Mouse (Mus musculus) 416B (cell line): ENCODE results near the gene Gtdc1.
"Not testable (repeated sequence)": the region's sequence is repeated elsewhere in the genome, so short reads cannot be mapped to it uniquely, and the experiment has no call there.

Source experiments
- DNase-seq: peaks from one replicate; pipeline ENCODE4 v3.0.0; 2011; ENCODE audit warnings: low read depth

Gene Gtdc1

DNA sequence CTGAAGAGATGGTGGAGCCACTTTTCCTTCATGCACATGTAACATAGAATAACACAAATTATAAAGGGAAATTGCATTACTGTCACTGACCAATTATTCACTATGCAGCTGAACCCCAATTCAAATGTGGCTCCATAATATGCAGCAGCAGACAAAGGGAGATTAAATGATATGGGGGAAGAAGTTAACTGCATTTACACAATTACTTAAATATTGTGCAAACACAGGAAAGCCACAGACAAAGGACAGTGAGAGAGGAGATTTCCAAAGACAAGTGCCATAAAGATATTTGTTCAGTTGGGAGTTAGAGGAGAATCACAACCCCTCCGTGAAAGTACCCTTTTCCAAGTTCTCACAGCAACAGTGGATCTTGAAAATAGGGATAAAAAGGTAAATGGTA, 163.6 kb downstream of the Gtdc1 start:
- DNase-seq: peak; percentile 70

DNA sequence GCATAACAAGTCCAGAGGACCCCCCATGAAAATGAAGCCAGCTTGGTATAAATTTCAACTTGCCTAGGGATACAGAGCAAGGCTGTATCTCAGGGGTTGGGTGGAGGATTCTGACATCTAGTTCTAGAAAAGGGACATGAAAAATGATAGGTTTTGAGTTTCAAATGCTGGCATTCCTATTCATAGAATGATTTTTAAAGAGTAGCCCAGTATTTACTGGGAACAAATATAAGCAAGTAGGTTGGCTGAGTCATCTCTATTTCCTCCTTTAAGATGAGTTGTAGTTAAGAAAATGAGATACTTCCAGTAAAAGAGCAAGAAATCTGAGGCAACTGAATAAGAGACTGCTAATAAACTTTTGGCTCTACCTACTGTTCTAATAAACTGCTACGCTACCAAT, 190.8 kb downstream of the Gtdc1 start:
- DNase-seq: peak; percentile 41

DNA sequence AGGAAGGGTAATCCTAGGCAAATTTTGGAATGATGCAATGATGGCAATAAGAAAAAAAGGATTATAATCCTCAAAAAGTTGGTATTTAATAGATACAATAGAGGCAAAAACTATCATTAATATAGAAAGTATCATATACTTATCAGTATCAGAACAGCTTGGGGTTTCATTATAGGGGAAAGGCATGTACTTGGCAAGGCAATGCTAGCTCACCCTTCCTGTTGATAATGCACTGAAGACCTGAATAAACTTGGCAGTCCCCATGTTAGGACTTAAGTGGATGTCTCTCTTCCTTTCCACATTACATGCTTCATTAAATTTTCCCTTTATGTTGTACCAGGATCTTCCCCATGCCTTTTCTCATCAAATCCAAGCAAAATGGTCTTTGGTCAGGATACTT, 206.0 kb downstream of the Gtdc1 start:
- no peak for DNase-seq

DNA sequence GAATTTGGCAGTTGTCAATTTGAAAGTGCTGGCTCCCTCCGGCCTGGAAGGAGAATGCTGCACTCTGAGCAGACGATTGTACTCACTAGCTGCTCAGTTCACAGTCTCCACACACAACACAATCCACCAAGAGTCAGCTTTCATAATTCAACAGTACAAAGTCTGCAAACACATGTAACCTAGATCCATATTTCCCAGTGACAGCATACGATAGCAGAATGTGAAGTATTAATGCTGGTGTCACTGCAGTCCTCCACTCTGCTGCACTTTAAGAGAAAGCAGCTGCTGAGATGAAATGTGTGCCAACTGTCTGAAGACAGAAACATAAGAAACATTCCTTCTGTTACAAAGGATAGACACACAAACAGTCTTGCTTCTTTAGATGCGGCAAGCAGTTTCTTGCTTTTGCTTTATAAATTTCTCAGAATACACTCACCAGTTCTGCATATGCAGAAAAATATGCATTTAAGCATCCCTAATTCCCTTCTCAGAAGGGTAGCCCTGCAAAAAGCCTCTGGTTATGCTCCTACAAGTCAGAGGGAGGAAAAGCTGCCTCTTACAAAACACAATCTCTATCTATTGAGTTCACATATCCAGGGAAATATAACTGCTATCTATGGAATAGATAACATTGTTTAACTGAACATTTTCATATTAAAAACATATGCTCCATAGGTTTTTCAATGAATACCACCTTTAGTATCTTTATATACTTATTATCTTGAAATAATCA, 221.4 kb downstream of the Gtdc1 start:
- DNase-seq: no peak

DNA sequence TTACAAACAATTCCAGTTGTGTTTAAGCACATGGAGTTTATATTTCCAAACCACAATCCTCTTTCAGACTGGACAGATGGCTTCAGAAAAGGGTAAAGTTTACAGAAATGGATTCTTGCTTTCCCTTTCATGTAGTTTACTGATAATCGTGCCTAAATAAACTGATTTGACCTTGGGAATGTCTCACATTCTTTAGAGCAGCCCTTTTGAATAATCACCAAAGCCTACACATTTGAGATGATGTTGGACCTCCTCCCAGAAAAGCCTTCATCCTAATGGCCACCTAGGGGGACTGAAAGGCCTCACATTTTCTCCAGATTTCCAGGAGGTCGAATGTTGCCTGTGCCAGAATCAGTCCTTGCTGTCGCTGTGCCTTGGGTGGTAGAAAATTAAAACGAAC, 227.2 kb downstream of the Gtdc1 start:
- DNase-seq: no peak

DNA sequence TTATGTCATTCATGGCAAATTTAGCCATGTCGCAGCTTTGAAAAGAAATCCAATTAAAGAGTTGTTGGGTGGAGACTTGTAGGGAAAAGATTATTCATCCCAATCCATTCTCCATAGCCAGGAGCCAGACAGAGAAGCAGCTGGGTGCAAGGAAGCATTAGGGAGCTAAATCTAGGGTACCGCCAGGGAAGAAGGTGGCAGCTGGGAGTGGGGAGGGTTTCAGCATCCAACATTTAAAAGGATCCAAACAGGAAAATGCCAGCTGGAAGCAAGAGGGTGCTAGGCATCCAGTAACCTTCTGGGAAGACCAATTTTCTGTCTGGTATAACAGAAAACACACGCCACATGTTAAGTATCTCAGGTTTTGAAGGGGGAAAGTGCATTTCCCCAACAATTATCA, 231.0 kb downstream of the Gtdc1 start:
- DNase-seq: no peak

DNA sequence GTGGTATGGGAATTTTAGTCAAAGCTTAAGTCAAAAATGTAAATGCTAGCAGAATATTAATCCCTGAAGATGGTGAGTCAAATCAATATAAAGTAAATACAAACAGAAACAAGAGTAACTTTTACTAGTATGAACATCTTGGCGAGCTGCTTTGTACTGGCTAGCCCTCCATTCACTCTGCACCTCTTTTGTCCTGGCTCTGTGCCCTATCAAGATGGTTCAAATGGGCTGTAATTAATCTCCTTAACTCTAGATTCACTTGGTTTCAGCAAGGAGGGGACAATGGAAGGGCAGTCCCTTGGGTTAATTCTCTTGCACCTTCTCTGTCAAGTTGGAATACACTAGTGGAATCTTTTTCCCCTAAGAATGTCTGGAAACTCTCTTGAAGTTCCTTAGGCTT, 233.6 kb downstream of the Gtdc1 start:
- DNase-seq: no peak

DNA sequence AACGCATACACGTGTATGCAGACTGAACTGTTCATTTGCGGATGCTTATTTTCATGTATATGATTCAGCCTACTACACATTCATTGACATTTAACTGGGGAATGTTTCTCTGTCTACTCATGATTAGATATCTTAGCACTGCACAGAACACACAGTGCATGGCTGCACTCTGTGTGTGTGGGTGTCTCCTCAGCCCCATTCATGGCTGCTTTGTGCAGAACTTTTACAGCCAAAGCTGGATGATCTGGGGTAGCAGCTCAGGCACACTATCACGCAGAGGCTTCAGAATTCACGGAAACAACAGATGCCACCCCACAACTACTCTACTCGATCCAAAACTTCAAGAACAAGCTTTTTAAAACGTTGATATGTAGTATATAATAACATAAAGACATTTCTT, 263.4 kb downstream of the Gtdc1 start:
- DNase-seq: no peak

DNA sequence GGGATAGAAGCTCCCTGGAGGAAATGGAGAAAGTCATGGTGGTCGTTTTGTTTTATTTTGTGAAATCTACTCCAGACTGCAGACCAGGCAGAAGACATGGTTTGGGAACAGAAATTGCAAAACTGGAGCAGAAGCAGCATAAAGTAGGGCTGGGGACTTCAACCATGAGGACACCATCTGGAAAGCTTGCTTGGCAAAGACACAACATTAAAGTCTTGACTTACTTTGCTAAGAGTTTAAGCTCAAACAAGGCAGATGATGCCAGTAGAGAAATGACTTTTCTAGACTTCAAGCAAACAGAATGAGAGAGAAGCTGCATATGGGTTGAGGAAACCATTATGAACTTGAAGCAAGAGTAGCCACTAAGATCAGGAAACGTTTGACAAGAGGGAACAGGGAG, 267.6 kb downstream of the Gtdc1 start:
- no peak for DNase-seq

DNA sequence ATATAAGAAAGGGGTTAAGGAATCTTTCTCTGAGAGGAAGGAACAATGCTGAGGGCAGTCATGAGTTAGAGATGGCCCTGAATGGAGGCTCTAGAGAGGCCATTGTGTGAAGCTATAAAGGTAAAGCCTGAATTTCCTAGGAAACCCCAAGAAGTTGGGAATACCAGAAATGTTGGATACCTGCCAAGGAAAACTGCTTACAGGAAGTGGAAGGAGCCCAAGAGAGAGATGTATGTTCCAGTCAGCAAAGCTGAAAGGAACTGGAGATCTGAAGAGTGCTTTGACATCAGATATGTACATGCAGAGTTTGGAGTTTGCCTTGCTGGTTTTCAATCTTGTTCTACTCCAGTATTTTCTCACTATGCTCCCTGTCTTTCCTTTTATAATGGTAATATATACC, 268.4 kb downstream of the Gtdc1 start:
- DNase-seq: no peak

DNA sequence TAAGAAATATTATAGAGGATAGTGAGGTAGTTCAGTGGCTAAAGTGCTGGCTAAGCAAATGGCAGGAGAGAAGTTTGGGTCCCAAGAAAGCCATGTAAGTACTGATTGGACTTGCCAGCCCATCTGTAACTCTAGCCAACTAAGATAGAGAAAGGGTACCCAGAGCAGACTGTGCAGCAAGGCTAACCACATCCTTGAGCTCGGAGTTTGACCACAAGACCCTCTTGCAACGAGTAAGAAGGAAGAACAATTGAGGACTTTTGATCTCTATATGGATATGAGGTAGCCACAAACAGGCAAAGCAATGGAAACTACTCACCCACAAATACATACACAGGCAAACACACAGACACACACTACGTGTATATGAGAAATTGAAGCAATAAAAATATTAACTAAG, 278.9 kb downstream of the Gtdc1 start:
- DNase-seq: peak; percentile 91

DNA sequence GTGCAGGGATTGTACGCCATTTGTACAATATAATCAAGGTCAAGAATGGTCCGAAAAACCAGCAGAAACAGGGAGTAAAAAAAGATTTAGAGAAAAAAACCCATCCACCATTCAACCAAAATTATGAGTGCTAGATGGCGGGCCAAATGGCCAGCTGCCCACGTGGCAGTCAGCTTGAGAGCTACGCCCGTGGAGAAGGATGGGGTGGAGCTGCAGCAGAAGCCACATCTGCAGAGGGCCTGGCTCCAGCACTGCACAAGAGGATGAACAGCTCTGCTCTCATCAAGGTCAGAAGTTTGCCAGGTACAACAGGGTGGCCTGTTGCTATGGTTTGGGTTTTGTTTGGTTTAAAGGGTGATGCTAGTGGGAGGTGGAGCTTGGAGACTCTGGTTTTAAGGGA, 281.1 kb downstream of the Gtdc1 start:
- no peak for DNase-seq

DNA sequence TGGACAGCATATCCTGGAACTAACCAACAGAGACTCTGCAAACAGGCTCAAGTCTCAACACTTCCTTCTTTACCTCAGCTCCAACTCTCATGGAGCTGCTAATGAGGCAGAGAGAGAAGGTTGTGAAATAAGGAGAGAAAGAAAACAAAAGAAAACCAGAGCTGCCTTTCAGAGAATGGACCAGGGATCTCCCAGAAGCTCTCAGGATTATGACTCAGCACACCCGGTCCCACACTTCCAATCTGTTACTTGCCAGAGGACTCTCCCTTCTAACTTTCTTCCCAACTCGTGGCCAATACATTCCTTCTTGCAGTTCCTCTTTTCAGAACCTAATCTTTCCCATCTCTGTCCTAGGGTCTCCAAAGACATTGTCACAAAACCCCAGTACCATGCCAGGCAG, 288.1 kb downstream of the Gtdc1 start:
- peak; percentile 16 for DNase-seq

DNA sequence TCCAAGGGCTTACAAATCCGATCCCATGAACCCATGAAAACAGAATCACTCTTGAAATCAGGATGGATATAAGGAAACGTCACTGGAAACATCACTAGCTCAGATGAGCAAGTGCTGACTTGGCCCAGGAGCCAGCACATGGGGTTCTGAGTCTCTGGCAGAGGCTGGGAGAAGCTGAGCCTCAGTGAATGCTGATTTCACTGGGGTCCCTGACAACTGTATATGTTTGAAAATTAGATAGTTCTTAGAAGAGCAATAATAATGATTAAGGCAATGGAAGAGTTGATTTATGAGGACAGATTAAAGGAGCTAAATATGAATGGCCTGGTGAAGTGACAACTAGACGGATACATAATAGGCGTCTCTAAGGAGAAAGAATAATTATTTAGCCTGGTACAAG, 289.3 kb downstream of the Gtdc1 start:
- DNase-seq: no peak

DNA sequence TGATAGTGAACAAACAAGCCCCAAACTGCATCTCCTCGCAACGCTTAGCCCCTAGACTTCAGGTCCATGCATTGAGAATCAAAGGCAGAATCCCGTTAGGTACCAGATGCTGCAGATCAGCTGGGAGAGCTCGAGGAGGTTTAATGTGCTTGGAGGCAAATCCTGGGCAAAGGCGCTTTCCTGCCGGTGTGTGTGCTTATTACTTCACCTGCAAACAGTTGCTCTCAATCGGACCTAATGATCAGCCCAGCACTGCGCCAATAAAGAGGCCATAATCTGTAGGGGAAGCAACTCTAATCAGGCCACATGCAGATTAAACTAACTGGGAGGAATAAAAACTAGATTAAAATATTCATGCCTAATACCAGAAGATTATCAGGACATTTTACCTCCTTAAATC, 293.5 kb downstream of the Gtdc1 start:
- DNase-seq: no peak

DNA sequence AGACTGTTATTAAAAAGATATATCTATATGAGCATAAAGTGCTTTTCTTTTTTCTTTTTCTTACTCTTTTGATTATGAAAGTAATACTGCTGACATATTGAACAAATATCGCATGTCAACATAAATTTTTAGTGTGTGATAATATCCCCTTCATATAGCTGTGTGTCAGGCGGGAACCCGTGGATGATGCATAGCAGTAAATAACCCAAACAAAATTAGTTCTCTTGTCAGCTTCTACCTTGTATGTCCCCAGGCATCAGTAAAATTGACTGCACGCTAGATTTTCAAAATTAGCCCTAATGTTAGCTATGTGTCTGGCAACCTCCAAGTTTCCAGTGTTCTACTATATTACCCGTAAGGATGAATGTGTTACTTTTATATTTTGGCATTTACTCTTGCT, 294.4 kb downstream of the Gtdc1 start:
- DNase-seq: no peak

DNA sequence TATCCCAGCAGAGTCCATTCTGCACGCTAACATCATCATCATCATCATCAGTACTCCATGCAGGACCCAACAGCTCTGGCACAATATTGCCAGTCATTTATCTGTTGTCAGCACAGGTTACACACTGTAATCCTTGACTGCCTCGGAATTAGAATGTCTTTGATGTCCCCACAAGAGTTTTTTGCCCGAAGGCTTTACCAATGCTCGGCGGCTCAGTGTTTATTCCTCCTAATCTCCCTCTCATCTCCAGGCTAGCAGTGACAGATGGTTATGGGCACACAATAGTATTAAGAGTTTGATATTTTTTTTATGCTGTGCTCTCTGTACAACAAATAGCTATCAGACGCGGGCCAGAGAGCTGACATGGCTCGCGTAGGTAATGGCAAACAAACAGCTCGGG, 294.9 kb downstream of the Gtdc1 start:
- DNase-seq: no peak

DNA sequence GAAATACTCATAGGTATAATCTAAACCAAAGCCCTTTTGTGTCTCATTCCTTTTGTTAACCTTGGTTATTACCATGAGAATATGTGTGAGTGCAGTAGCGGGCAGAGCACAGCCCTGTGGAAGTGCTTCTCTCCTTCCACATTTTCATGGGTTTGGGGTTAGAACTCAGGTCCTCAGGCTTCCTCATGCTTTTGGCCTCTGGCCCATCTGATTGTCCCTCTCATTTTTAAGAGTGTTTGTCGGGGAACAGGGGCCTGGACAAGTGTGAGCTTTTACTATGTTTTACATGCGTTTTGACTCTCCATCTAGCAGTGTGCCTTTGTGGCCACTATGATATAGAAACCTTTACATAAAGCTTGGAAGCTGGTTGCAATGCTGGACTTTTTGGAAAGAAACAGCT, 296.4 kb downstream of the Gtdc1 start:
- no peak for DNase-seq

DNA sequence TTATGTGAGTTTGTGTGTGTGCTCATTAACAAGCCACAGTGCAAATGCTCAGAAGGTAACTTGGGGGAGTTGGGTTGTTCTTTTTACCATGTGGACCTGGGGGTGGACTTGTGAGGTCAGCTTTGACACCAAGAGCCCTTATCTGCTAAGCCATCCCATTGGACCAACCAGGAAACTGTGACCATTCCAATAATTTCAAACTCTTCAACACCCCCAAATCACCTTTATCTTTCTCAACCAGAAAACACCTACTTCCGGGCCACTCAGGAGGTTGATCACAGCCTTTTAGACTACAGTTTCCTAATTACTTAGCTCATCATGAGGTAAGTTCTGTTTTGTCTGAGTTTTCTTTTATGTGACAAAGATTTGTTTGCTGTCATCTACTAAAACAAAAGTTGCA, 298.7 kb downstream of the Gtdc1 start:
- peak; percentile 52 for DNase-seq

DNA sequence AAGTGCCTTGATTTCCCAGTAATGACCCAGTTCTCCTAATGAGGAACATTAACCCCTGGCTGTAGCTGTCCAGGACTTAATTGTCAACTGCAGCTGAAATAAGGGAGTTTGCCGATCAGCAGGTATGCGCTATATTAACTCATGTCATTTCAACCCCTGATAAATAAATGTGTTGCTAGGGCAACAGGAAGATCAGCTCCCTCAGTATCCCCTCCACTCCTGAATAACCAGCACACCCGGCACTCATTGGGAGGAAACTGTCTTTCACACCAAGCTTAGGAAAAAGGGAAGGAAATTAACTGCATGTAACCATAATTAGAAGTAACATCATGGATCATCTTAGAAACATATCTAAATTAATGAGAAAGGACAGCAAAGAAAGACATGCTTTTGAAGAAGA, 302.3 kb downstream of the Gtdc1 start:
- DNase-seq: no peak

DNA sequence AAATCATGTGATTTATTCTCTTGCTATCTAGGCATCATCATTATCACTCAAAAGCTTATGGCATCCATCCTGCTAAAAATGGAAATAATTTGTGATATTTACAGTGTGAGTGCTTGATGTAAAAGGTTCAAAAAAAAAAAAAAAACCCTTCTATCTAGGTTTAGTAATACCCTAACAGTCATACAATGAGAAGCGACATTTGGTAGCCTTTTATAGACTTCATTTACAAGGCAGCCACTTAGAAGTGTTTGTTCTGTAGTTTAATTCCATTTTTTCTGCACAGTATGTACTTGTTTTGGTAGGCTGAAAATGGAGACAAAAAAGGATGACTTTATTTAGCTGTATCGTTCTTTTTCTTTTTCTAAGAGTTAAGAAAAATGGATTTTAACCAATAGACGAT, 305.0 kb downstream of the Gtdc1 start:
- no peak for DNase-seq

DNA sequence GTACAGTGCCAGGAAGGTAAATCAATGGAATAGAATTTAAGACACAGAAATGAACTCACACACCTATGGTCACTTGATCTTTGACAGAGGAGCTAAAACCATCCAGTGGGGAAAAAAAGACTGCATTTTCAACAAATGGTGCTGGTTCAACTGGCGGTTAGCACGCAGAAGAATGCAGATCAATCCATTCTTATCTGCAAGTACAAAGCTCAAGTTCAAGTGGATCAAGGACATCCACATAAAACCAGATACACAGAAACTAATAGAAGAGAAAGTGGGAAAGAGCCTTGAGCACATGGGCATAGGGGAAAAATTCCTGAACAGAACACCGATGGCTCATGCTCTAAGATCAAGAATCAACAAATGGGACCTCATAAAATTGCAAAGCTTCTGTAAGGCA, 327.8 kb downstream of the Gtdc1 start:
- DNase-seq: not testable (repeated sequence)

DNA sequence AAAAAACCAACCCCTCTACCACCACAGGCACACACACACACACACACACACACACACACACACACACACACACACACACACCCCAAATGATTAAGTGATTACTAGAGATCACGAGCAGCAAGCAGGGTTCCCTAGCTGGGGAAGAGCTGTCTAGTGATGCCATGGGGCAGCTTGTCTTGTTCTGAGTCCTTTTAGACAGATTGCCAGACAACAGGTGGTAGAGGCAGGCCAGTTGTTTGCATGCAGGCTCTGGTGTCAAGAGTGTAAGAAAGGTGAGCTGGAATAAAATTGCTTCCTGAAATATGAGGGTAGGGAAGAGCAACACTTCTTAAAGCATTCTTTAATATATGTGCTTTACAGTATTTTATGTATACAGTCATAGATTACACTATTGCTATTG, 333.2 kb downstream of the Gtdc1 start:
- no peak for DNase-seq

DNA sequence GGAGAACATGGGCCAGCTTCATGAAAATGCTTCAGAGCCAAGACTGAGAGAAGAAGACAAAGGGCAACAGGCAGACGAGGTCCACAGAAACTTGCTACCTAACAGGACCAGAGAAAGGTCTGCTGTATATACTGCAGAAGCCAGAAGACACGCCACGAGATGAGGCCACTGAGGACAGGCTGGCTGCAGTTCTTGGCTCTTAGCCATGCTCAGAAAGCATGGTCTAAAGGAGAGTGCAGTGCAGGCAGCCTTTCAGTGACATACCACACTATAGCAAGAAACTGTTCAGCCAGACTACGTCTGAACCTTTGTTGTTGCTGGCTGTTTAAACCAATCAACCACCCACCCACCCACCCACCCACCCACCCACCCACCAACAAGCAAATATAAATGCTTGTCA, 336.6 kb downstream of the Gtdc1 start:
- no peak for DNase-seq

DNA sequence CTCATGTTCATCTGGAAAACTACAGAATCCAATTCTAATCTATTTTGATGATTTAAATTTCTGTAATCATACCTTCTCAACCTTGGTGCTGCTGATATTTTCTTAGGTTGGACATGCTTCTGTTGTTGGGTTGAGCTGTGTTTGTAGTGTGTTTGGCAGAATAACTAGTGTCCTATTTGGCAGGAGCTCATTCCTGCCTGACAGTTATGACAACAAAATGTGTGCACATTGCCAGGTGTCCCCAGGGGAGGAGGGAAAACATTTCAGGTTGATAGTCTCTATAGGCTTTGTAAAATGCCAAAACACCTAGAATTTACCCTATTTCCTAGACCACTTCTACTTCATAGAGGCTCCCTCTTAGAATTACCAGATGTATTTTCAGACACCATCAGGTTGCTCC, 343.4 kb downstream of the Gtdc1 start:
- no peak for DNase-seq
